Mouse (Mus musculus): ENCODE data around the gene Chil3.
"Not testable (repeated sequence)": the region's sequence is repeated elsewhere in the genome, so short reads cannot be mapped to it uniquely, and the experiment has no call there.

Chil3 gene

DNA sequence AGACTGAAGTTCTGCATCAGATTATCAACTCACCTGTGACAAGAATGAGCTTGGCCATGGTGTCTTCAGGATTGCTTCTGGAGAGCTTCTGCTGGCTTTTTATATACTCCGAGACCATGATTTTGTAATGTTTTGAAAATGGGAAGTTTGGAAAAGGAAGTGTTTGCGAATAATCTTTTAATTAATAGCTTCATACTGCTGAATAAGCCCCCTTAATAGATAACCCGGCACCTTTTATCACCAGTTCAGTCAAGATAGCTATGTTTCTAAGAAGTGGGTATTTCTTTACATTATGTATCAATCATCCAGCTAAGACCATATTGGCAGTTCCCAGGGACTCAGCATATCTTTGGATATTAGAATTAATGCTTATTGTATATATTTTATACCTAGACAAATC is at the start of gene Chil3:
TSS of gene Chil3 (minus strand) at position 101 of the 400 bp plus-strand sequence.
- no peak for DNase-seq

DNA sequence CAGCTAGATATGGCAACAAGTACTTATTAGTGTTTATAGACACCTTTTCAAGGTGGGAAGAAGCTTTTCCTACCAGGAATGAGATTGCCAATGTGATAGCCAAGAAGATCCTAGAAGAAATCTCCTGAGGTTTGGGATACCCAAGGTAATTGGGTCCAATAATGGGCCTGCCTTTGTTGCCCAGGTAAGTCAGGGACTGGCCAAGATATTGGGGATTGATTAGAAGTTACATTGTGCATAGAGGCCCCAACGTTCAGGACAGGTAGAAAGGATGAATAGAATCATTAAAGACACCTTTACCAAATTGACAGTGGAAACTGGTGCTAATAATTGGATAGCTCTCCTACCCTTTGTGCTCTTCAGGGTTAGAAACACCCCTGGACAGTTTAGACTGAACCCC is 30.7 kb upstream of the Chil3 start:
- DNase-seq, result not testable (repeated sequence)

DNA sequence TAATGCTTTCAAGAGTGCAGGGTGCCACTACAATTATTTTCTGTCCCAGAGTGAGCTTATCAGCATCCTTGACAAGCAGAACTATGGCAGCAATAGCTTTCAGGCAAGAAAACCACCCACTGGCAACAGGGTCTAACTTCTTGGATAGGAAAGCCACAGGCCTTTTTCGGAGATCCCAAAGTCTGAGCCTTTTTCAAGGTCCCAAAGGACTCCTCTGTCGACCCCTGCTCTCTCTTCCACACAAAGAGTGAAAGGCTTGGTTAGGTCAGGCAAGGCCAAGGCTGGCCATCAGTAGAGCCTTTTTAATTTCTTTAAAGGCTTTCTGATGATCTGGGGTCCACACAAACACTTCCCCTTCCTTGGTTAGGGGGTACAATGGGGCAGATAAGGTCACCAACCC is 29.9 kb upstream of the Chil3 start:
- DNase-seq, result not testable (repeated sequence)

DNA sequence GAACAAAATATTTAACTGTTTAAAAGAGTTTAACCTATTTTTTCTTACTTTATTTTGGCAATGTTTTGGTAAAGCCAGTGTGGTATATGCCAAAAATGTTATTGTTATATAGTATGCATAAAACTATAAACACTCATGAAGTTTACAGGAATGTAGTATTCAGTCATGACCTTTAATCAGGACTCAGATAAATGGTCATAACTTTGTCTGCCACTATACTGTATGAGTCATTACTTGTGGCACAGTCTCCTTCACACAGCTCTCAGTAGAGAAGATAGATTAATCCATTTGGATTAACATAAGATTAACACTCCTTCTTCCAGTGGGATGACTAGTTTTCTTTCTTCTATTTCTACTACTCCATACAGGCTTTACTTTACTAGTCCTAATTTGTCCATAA is 28.9 kb upstream of the Chil3 start:
- DNase-seq, result no peak

- no peak for DNase-seq
Observed at GRCm38 (mm10) chr3:106195486-106195885, 28.1 kb upstream of the Chil3 start.

DNA sequence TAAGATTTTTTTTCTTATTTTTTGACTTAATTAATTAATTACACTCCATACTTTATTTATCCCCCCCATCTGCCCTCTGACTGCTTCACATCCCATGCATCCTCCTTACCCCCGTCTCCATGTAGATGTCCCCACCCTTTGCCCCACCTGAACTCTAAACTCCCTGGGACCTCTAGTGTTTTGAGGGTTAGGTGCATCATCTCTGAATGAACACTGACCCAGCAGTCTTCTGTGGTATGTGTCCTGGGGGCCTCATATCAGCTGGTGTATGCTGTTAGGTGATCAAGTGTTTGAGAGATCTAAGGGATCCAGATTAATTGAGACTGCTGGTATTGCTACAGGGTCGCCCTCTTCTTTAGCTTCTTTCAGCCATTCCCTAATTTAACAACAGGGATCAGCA is 20.6 kb upstream of the Chil3 start:
- no peak for DNase-seq

DNA sequence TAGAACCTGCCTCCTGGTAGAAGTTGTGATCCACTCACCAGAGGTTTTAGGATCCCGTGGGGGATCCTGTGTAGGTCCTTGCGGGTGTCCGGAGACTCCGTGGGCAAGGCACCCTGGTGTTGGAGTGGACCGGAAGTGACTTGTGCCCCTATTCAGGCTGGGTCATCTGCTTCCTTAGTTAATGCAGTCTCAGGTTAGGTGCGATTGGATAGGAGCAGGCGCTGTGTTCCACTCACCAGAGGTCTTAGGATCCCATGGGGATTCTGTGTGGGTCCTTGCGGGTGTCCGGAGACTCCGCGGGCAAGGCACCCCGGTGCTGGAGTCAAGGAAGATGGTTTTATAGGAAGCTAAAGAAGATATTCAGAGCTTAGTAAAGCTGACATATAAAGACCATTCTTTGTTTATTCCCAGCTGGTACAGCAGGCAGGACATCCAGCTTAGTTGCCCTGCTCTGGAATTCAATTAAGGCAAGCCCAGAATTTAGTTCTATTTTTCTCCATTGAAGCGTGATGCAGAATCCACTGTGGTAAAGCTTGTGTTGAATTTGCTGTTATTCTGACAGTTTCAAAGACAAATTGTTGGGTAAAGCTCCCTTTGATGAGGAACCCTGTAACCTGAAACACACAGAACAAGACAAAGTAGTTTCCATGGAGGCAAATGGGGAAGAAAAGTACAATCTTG is 10.3 kb upstream of the Chil3 start:
- no peak for DNase-seq

DNA sequence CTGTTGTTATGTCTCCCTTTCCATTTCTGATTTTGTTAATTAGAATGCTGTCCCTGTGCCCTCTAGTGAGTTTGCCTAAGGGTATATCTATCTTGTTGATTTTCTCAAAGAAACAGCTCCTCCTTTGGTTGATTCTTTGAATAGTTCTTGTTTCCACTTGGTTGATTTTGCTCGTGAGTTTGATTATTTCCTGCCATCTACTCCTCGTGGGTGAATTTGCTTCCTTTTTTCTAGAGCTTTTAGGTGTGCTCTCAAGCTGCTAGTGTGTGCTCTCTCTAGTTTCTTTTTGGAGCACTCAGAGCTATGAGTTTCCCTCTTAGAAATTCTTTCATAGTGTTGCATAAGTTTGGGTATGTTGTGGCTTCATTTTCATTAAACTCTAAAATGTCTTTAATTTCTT is 7.6 kb upstream of the Chil3 start:
- DNase-seq, result not testable (repeated sequence)

- not testable (repeated sequence) for DNase-seq
Observed at GRCm38 (mm10) chr3:106172506-106172905, 5.1 kb upstream of the Chil3 start.

DNA sequence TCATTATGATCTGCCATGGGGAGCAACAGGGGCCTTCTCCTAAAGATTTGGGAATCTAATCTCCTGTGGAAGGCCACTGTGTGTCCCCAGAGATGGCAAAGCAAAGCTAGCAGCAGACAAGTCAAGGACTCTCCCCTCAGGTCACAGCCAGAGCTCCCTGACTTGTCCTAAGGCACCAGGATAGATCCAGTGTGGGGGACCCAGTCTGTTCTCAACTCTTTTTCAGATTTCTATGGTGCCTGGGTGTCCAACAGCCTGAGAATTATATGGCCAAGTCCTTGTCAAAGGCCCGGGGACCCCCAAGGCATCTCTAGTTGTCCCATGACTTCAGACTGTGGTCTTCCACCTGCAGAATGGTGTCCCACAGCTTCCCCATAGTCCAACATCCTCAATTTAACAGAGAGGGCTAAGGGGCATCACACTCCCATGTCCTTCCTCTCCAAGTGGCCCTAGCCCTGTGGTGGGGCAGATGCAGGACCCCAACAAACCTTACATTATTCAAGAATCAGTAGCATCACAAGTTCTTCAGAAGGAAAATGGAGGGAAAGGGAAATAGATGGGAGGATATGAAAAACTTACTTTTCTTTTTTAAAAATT is 3.9 kb upstream of the Chil3 start:
- no peak for DNase-seq

- peak; percentile 28 to 48 for DNase-seq
Observed at GRCm38 (mm10) chr3:106170522-106171053, 3.2 kb upstream of the Chil3 start.

DNA sequence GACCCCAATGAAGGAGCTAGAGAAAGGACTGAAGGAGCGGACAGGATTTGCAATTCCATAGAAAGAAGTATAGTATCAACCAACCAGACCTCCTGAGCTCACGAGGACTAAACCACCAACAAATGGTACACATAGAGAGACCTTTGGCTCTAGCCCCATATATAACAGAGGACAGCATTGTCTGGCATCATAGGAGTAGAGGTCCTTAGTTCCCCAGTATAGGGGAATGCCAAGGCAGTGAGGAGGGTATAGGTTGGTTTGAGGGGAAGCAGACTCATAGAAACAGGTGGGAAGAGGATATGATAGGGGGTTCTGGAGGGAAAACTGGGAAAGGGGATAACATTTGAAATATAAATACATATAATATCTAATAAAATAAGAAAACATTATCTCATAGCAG is 13.0 kb downstream of the Chil3 start:
- no peak for DNase-seq

- DNase-seq, result no peak
Observed at GRCm38 (mm10) chr3:106144081-106144480, 23.3 kb downstream of the Chil3 start.

DNA sequence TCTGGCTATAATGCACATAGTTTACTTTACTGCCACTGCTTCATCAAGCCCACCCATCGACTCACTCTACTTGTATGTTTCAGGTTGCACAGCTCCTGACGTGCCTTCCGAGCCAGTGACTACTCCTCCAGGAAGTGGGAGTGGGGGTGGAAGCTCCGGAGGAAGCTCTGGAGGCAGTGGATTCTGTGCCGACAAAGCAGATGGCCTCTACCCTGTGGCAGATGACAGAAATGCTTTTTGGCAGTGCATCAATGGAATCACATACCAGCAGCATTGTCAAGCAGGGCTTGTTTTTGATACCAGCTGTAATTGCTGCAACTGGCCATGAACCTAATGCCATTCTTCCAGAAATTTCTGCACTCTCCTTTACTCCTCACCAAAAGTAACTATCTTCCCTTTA is 35.7 kb downstream of the Chil3 start:
- DNase-seq, result no peak

- DNase-seq, result no peak
Observed at GRCm38 (mm10) chr3:106128807-106129493, 38.4 kb downstream of the Chil3 start.

DNA sequence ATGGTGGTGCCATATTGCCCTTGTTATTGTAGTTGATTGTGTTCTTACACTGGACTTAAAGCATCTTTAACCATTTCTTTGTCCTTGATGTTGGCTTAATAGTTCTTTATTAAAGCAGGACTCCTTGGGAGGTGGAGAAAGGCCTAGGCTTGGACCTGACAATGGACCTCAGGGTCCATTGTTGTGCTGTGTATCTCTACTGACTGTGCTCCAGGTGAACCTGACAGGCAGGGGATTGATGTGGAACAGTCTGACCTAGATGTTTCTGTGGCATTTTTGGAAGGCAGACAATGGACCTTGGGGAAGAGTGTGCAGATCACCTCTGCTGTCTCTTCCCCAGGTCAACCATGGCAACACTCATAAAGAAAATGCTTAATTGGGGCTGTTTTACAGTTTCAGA is 40.4 kb downstream of the Chil3 start:
- DNase-seq, result no peak

- no peak for DNase-seq
Observed at GRCm38 (mm10) chr3:106112929-106113328, 54.4 kb downstream of the Chil3 start, which contains the start of gene Chia1. TSS of gene Chia1 (plus strand) at chr3:106113229.
